Mouse (Mus musculus) brain, adult 10 weeks (tissue): ENCODE measurements around the gene Zfp108. TPM values are rescaled to one million over a fixed set of nuclear protein-coding genes. Genes with fewer than 3 reads are reported as not detected.

Experiments used
- polyA plus RNA-seq: library from polyadenylated mRNA; stranded (reverse); fragments of 350-450 nt; fragmentation: Illumina TruSeq; extraction: RNeasy Lipid Tissue Mini Kit (QIAGEN cat#74804); gene quantifications from one replicate; pipeline ENCODE4 v1.2.3, GENCODE M21; 2015; ENCODE audit warnings: low read depth, low replicate concordance

Zfp108 gene
- 6.8 TPM for polyA plus RNA-seq

GRCm38 (mm10) chr7:24254633-24255474 lies at the start of gene Zfp108:
TSS of gene Zfp108 (plus strand) at chr7:24254794.

DNA sequence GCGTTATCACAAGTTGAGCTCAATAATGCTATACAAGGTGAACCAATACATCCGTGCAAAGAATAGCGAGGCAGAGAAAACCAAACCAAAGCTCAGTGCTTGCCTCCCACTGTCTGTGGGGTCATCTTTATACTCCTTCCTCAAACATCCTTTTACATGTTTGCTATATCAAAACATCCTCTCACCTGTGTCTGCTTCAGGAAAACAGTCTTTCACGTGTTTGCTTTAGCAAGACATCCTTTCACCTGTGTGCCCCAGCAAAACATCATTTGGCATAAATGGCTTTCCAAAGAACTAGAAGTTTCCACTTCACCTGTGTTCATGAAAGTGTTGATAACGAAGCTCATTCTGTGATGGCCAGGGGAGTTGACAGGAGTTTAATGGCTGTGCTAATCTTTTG lies 43.3 kb upstream of the Zfp108 start, which contains the start of gene Zfp111:
TSS of gene Zfp111 (minus strand) at position 101 of the 400 bp plus-strand sequence.

DNA sequence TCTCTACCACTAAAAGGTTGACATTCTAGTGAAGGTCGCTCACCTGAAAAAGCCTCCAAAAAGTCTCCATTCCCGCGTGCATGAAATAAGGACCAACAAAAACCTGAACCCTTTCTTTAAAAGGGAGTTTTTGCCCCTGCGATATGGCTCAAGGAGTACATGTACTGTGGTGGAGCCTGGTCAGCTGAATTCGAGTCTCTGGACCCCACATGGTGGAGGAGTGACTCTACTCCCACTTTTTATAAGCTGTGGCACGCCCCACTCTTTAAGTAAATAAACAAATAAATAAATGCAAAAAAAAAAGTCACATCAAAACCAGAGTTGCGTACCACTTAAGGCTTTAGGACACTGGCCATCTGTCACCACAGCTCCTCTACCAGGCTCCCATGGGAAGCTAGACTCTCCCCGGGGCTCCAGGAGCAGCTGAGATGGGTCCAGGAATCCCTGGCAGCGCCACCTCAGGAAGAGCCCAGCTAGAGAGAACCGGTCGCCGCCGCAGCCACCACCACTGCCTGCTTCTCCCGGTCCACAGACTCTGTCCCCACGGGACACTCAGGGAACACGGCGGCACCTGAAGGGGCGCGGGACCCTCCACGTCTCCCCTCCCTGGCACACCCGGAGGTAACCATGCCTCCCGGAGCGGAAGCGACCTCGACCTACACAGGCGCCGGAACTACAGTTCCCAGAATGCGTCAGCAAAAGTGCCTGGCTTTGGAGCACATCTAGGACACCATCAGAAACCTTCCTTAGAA lies 17.4 kb upstream of the Zfp108 start, which contains the start of gene Zfp109:
TSS of gene Zfp109 (minus strand) at position 521 of the 752 bp plus-strand sequence.

DNA sequence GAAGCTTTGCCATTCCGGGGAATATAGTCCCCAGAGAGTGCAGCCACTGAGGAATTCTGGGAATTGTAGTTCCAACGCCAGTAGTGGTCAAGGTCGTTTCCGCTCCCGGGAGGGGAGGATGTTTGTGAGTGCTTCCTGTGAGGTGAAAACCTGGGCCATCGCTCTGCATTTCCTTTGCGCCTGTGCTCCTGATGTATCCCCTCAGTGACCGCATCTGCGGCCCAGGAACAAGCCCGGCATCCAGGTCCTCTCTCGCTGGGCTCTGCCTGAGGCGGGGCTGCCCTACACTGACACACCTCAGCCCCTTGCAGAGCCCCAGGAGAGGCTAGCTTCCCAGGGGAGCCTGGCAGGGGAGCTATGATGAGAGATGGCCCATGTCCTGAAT lies 15.7 kb downstream of the Zfp108 start, which contains the start of gene Zfp93:
TSS of gene Zfp93 (plus strand) at position 133 of the 385 bp plus-strand sequence.

GRCm38 (mm10) chr7:24300771-24301282 lies 46.2 kb downstream of the Zfp108 start, which contains the start of gene Zfp61:
TSS of gene Zfp61 (minus strand) at chr7:24301232.

Other genes starting within 250 kb of the Zfp108 start
- gene Vmn1r183, start 201.5 kb upstream of the Zfp108 start, polyA plus RNA-seq = not detected
- gene Zfp180, start 172.9 kb upstream of the Zfp108 start, polyA plus RNA-seq = 46.3 TPM
- gene Zfp112, start 142.5 kb upstream of the Zfp108 start, polyA plus RNA-seq = 7.9 TPM
- gene Zfp235, start 120.6 kb upstream of the Zfp108 start, polyA plus RNA-seq = 13.9 TPM
- gene Zfp114, start 79.7 kb upstream of the Zfp108 start, polyA plus RNA-seq = 3.5 TPM
- gene Zfp111, start 43.4 kb upstream of the Zfp108 start, polyA plus RNA-seq = 6.0 TPM
- 6.1 TPM for gene Zfp109, start 17.2 kb upstream of the Zfp108 start, polyA plus RNA-seq
- gene Zfp93, start 15.6 kb downstream of the Zfp108 start, polyA plus RNA-seq = 8.8 TPM
- 22.7 TPM for gene Zfp61, start 46.4 kb downstream of the Zfp108 start, polyA plus RNA-seq
- gene Zfp94, start 61.9 kb downstream of the Zfp108 start, polyA plus RNA-seq = 17.8 TPM
- not detected for gene Tescl, start 79.1 kb downstream of the Zfp108 start, polyA plus RNA-seq
- gene Lypd5, start 94.4 kb downstream of the Zfp108 start, polyA plus RNA-seq = not detected
- gene Kcnn4, start 115.5 kb downstream of the Zfp108 start, polyA plus RNA-seq = not detected
- gene Smg9, start 144.8 kb downstream of the Zfp108 start, polyA plus RNA-seq = 32.4 TPM
- not detected for gene Irgc1, start 197.5 kb downstream of the Zfp108 start, polyA plus RNA-seq
- gene Plaur, start 207.7 kb downstream of the Zfp108 start, polyA plus RNA-seq = 0.91 TPM
- gene Cadm4, start 227.2 kb downstream of the Zfp108 start, polyA plus RNA-seq = 236 TPM